Mouse (Mus musculus) spleen, adult 2 months (tissue): Measurements from ENCODE around the gene Gm20388. TPM values are rescaled to one million over a fixed set of nuclear protein-coding genes. Genes with fewer than 3 reads are reported as not detected.
A peak's percentile ranks its signal among the peaks of the same experiment; 100 is the strongest.

Source experiments
- DNase-seq, 2 experiments: peaks; one replicate each; pipeline versions ENCODE4 v3.0.0 to v3.0.0-alpha.2; 2012 to 2021; ENCODE audit warnings: low spot score in 2 of 2, low read depth in 1 of 2
- H3K27ac ChIP-seq: fragments of 200-500 bp; 2 replicates; pipeline ENCODE4 v1.5.1; 2012; ENCODE audit warnings: low read length, inconsistent platforms; ENCODE audit not compliant: insufficient read depth
- H3K27me3 ChIP-seq: fragments of 200-500 bp; 2 replicates; pipeline ENCODE4 v1.6.1; 2012; ENCODE audit warnings: mild to moderate bottlenecking, moderate library complexity, low read length, inconsistent platforms; ENCODE audit not compliant: control insufficient read depth, insufficient read depth
- H3K36me3 ChIP-seq: fragments of 200-500 bp; 2 replicates; pipeline ENCODE4 v1.6.1; 2012; ENCODE audit warnings: mild to moderate bottlenecking, low read length, inconsistent platforms; ENCODE audit not compliant: control insufficient read depth, insufficient read depth
- H3K4me1 ChIP-seq: fragments of 200-500 bp; 2 replicates; pipeline ENCODE4 v1.6.1; 2011; ENCODE audit warnings: inconsistent platforms; ENCODE audit not compliant: control insufficient read depth, insufficient read depth, insufficient read length
- H3K4me3 ChIP-seq: fragments of 200-500 bp; 2 replicates; pipeline ENCODE4 v1.5.1; 2011; ENCODE audit warnings: mild to moderate bottlenecking, inconsistent platforms; ENCODE audit not compliant: insufficient read depth, insufficient read length; ENCODE audit errors: extremely low read depth
- CTCF ChIP-seq: fragments of 200-500 bp; IDR thresholded peaks from 2 replicates; pipeline ENCODE4 v1.5.1; 2011; ENCODE audit warnings: mild to moderate bottlenecking, inconsistent platforms; ENCODE audit not compliant: insufficient read depth, insufficient read length, insufficient replicate concordance; ENCODE audit errors: extremely low read depth
- POLR2A ChIP-seq: fragments of 200-500 bp; IDR thresholded peaks from 2 replicates; pipeline ENCODE4 v1.6.1; 2011; ENCODE audit warnings: low read depth, low read length, inconsistent platforms
- WGBS: fragments of 180-500 bp; shearing (Covaris S2); methylation state at CpG from one replicate; pipeline ENCODE4 v1.1.7; 2018; 5-methylcytosine and 5-hydroxymethylcytosine counted together
- polyA plus RNA-seq: library from polyadenylated mRNA; depleted of rRNA; stranded (reverse); fragments of >200 nt; gene quantifications from 2 replicates; pipeline ENCODE4 v1.2.3, GENCODE M21; 2012

Gene Gm20388
- polyA plus RNA-seq, 1 experiment, result 26.1 TPM

DNA sequence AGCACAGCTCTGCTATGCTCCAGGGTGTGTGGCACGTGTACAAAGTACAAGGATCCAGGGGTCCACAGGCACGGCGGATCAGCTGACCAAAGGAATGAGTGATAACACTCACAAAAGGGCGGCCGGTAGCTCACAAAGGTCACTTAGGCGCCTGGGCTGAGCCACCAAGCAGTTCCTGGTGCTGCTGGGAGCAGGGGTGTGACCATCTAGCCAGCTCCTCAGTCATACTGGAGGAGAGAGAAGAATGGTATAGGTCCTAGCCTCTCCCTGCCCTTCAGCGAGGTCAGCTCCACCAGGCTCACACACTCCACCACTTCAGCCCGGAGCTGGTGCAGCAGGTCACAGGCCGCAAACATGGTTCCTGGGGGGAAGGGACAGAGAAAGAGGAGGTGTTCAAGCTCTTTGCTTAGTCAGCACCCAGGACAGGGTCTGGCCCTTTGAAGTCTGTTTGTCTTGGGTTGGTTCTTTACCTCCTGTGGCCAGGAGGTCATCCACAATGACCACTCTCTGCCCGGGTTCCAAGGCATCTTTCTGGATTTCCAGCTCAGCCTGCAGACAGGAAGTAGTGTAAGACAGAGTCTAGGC is 2664.1 kb downstream of the Gm20388 start:
- DNase-seq, result no peak
- TF ChIP-seq CTCF, result no peak
- no peak for TF ChIP-seq POLR2A
- no peak overlapping the region for H3K4me3 ChIP-seq
- H3K4me1 ChIP-seq, result peaks cover 11% of the 10 kb centered on the region; the same call in 1 of the 2 replicates
- no peak overlapping the region for H3K27ac ChIP-seq
- H3K36me3 ChIP-seq, result peaks cover 24% of the 10 kb centered on the region
- 78% methylated on average over 10 of the region's 10 CpGs for WGBS
- no peaks in the 10 kb centered on the region for H3K27me3 ChIP-seq

DNA sequence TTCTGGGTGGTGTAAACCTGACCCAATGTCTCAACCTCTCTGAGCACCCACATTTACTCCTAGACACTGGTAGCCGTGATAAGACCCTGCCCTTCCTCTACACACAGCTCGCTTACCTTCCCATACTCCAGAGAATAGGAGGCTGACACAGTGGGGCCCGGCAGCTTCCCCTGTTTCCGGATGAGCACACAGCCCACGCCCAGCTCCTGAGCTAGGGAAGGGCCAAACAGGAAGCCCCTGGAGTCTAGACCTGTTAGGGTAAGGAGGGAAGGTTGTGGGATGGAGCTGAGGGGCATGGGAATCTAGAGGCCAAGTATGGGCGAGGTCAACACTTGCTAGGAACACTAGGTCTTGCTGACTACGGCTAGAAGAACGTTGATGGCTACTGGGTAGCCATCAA is 2664.6 kb downstream of the Gm20388 start:
- TF ChIP-seq CTCF (no peak), POLR2A (no peak)
- H3K4me3 ChIP-seq, result no peak overlapping the region
- DNase-seq, result no peak
- H3K36me3 ChIP-seq, result peaks cover 23% of the 10 kb centered on the region
- H3K4me1 ChIP-seq, result peaks cover 11% of the 10 kb centered on the region; the same call in 1 of the 2 replicates
- H3K27ac ChIP-seq, result no peak overlapping the region
- H3K27me3 ChIP-seq, result no peaks in the 10 kb centered on the region
- 71% methylated on average over 8 of the region's 8 CpGs for WGBS

DNA sequence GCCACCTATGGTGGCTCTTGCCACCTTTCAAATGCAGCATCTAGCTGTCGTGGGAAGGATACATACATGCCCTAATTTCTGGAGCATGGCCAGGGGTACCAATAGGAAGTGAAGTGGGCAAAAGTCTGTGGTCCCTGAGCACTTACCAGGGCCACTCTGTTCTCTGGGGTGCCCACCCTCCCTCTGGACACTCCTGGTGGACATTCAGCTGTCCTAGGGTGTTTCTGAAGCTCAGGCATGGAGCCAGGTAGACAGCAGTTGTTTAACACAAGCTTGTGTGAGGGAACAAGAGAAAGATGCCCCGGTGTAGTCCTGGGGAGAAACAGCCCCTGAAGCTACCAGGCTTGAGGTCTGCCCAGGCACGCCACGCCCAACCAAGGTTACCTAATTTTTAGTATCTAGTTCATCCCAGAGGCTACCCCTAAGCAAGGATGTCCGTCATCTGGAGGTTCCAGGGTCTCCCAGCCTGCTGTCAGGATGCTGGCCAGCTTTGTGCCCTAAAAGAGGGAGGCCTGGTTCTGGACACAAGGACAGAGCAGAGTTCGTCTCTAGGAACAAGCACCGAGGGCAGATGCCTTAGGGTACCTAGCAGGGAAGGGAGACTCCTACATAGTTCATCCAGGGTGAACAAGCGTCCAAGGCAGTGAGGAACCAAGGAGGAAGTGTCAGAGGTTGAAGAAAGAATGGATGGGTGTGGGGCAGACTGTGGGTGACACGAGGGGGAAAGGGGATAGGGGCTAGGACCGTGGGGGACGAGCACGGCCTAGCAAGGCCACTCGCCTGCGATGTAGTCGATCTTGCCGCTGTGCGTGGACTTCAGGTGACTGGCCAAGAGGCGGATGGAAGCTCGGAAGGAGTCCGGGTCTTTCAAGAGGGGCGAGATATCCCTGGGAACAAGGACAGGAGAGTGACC is 2665.3 kb downstream of the Gm20388 start:
- no peak for DNase-seq
- H3K27ac ChIP-seq, result peak overlapping the region; percentile 23; the same call in 1 of the 2 replicates
- H3K4me3 ChIP-seq, result peak overlapping the region; percentile 79
- H3K36me3 ChIP-seq, result peaks cover 18% of the 10 kb centered on the region
- H3K27me3 ChIP-seq, result no peaks in the 10 kb centered on the region
- TF ChIP-seq CTCF, result no peak
- TF ChIP-seq POLR2A, result no peak
- peaks cover 11% of the 10 kb centered on the region; the same call in 1 of the 2 replicates for H3K4me1 ChIP-seq
- 13% methylated on average over 21 of the region's 21 CpGs for WGBS

DNA sequence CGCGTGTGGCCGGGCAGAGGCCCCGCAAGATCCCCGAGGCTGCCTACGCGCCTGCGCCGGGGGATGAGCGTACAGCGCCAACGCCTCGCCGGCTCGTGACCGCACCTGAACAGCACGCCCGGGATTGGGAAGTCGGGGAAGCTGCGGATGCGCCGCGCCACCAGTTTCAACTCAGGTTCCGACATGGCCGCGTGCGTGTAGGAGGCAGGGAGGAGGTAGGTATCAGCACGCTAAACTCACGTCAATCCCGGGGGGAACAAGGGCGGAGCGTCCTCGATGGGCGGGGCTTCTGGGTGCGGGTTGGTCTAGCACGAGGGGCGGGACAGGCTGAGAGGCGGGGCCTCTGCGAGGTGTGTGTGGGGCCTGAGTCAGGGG is 2666.0 kb downstream of the Gm20388 start, which contains the start of gene Aprt:
TSS of gene Aprt (minus strand) at position 262 of the 375 bp plus-strand sequence.
- Histone ChIP-seq H3K4me3 (peak within 1 kb of the TSS; percentile 79), H3K36me3 (peaks cover 11% of the 10 kb centered on the region), H3K4me1 (peaks cover 11% of the 10 kb centered on the region; the same call in 1 of the 2 replicates), H3K27me3 (no peaks in the 10 kb centered on the region), H3K27ac (peak within 1 kb of the TSS; percentile 23; the same call in 1 of the 2 replicates)
- TF ChIP-seq CTCF (no peak), POLR2A (peak; percentile 52)
- DNase-seq, result peak; percentile 84 to 96
- 1% methylated on average over 39 of the region's 39 CpGs for WGBS

DNA sequence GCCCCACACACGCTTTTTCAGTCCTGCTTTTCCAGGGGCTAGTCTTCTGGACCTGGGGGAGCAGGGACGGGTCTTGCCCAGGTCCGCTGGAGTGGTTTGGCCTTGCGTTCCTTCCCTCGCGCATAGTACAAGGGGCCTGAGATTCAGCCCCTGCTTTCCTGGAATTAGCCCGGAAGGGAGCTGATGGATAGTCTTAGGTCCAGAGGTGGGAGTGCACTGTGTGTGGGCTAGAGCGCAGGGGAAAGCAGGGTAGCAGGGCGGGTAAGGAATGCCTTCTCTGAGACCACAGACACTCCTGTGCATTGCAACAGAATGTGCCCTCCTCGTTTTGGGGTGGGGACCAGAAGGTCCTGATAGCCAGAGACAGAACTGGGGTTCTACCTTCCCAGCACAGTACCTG is 2666.5 kb downstream of the Gm20388 start:
- Histone ChIP-seq H3K27ac (no peak overlapping the region), H3K36me3 (peaks cover 7% of the 10 kb centered on the region), H3K4me3 (no peak overlapping the region), H3K4me1 (peaks cover 11% of the 10 kb centered on the region; the same call in 1 of the 2 replicates), H3K27me3 (no peaks in the 10 kb centered on the region)
- WGBS, result 75% methylated on average over 10 of the region's 10 CpGs
- DNase-seq, result no peak
- TF ChIP-seq CTCF, result no peak

DNA sequence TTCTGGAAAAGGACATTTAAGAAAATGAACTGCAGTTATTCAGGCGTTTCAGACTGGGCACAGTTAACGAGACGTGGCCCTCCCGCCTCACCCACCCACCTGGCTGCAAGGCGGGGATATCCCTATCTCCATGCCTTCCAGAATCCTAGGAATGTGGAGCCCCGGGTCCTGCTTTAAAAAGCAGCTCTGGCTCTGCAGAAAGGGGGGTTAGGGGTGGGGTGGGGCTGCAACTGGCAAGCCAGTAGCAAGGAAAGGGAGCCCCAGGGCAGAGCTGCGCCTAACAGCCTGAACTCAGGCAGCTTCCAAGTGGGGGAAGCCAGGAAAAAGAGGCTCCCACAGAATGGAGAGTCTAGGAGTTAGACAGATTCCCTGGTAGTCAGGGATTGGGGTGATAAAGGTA is 2668.6 kb downstream of the Gm20388 start:
- Histone ChIP-seq H3K27me3 (no peaks in the 10 kb centered on the region), H3K4me3 (no peak overlapping the region), H3K27ac (no peak overlapping the region), H3K36me3 (0 out of 2 replicates have a peak, but pooled peaks cover 1% of the 10 kb centered on the region), H3K4me1 (peaks cover 11% of the 10 kb centered on the region; the same call in 1 of the 2 replicates)
- WGBS, result 77% methylated on average over 7 of the region's 7 CpGs
- DNase-seq, result no peak
- TF ChIP-seq POLR2A (no peak), CTCF (no peak)

DNA sequence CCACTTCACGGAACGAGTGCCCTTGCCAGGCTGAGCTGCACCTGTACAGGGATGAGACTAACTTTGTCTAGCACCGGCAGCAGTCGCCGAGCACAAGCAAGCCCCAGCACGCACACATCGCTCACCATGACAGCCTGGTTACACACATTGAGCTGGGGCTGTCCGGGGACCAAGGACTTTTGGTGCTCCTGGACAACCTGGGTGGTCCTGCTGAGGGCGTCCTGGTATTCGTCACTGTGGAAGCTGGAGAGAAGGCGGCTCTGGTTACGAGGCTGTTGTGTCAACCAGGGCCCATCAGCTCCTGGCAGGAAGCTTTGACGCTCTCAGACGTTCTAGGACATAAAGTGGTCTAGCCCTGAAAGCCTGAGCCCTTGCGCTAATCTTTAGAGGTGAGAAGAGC is 2670.3 kb downstream of the Gm20388 start:
- Histone ChIP-seq H3K36me3 (peaks cover 3% of the 10 kb centered on the region; the same call in 1 of the 2 replicates), H3K27ac (no peak overlapping the region), H3K4me3 (no peak overlapping the region), H3K4me1 (peaks cover 3% of the 10 kb centered on the region; the same call in 1 of the 2 replicates), H3K27me3 (no peaks in the 10 kb centered on the region)
- no peak for DNase-seq
- no peak for TF ChIP-seq CTCF
- no peak for TF ChIP-seq POLR2A
- WGBS, result 94% methylated on average over 14 of the region's 15 CpGs
